Mouse (Mus musculus) forebrain, embryonic 12.5 days (tissue): ENCODE results near the gene Dlgap5. TPM values are rescaled to one million over a fixed set of nuclear protein-coding genes. Genes with fewer than 3 reads are reported as not detected.

Source experiments
- ATAC-seq: fragments of 200-750 bp; cut with Nextera tagmentation; 2 replicates; pipeline ENCODE4 v1.8.0; 2017; ENCODE audit warnings: moderate TSS enrichment; ENCODE audit not compliant: low FRiP score
- H3K27ac ChIP-seq: fragments of 300-500 bp; sonication (generic); 2 replicates; pipeline ENCODE4 v1.5.1; 2016; ENCODE audit warnings: mild to moderate bottlenecking
- H3K27me3 ChIP-seq: fragments of 300-500 bp; sonication (generic); 2 replicates; pipeline ENCODE4 v1.6.1; 2016; ENCODE audit warnings: mild to moderate bottlenecking
- H3K36me3 ChIP-seq: fragments of 300-500 bp; sonication (generic); replicated peaks from 2 replicates; pipeline ENCODE4 v1.6.1; 2016; ENCODE audit warnings: mild to moderate bottlenecking
- H3K4me1 ChIP-seq: fragments of 300-500 bp; sonication (generic); 2 replicates; pipeline ENCODE4 v1.6.1; 2016
- H3K4me2 ChIP-seq: fragments of 300-500 bp; sonication (generic); 2 replicates; pipeline ENCODE4 v1.6.1; 2016; ENCODE audit warnings: mild to moderate bottlenecking, moderate library complexity
- H3K4me3 ChIP-seq: fragments of 300-500 bp; sonication (generic); replicated peaks from 2 replicates; pipeline ENCODE4 v1.5.1; 2016; ENCODE audit warnings: mild to moderate bottlenecking
- H3K9ac ChIP-seq: fragments of 300-500 bp; sonication (generic); 2 replicates; pipeline ENCODE4 v1.6.1; 2016; ENCODE audit warnings: mild to moderate bottlenecking
- H3K9me3 ChIP-seq: fragments of 300-500 bp; sonication (generic); 2 replicates; pipeline ENCODE4 v1.6.1; 2016
- WGBS: fragments of 180-500 bp; shearing (Covaris S2); methylation state at CpG from one replicate; pipeline ENCODE4 v1.1.7; 2016; 5-methylcytosine and 5-hydroxymethylcytosine counted together
- polyA plus RNA-seq: library from polyadenylated mRNA; unstranded; fragments of >200 nt; fragmentation: Nextera tagmentation; extraction: Ambion mirVana; gene quantifications from 2 replicates; pipeline ENCODE4 v1.2.1, GENCODE M21; 2016

The Dlgap5 gene
- polyA plus RNA-seq, 1 experiment from 2014 or later: 63.6 TPM

DNA sequence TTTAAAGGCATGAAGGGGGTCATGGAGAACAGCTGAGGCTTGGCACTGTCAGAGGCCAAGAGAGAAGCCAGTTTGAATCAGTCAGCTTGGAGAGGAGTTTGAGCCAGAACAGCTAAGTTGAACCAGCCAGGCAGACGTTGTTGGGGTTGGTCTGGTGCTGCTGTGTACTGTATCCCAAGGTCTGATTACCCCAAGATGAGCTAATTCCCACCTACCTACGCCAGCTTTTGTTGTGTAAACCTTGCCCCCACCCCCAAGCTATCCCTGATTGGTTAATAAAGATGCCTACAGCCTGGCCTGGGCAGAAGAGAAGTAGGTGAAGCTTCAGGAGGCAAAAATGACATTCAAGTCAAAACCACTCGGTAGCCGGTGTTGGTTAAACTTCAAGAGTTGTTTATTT, 4.3 kb upstream of the Dlgap5 start:
- Histone ChIP-seq H3K4me2 (no peak overlapping the region), H3K4me1 (peaks cover 4% of the 10 kb centered on the region), H3K36me3 (no peaks in the 10 kb centered on the region), H3K27me3 (no peaks in the 10 kb centered on the region), H3K4me3 (no peak overlapping the region), H3K9ac (no peak overlapping the region), H3K9me3 (no peaks in the 10 kb centered on the region), H3K27ac (no peak overlapping the region)
- no peak for ATAC-seq
- WGBS: 69% methylated on average over 4 of the region's 4 CpGs

DNA sequence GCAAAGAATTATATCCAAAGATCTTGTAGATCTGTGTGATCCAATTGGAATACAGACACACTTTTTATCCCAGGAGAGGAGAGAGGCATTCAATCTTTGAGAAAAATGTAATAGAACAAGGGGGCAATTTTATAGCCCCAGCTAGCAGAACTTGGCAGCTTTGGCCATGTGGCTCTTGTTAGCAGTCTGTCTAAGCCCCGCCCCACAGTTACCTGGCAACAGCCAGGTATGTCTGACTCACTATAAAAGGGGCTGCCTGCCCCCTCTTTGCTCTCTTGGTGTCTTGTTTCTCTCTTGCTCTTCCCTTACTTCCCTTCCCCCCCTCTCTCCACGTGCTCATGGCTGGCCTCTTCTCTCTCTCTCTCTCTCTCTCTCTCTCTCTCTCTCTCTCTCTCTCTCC, 3.4 kb upstream of the Dlgap5 start:
- Histone ChIP-seq H3K27me3 (no peaks in the 10 kb centered on the region), H3K27ac (no peak overlapping the region)
- 88% methylated on average over 1 of the region's 2 CpGs for WGBS

GRCm38 (mm10) chr14:47419723-47420276, 1.6 kb upstream of the Dlgap5 start:
- Histone ChIP-seq H3K36me3 (peaks cover 14% of the 10 kb centered on the region), H3K9me3 (no peaks in the 10 kb centered on the region), H3K4me3 (no peak overlapping the region), H3K27me3 (no peaks in the 10 kb centered on the region), H3K9ac (no peak overlapping the region), H3K27ac (no peak overlapping the region), H3K4me1 (peaks cover 20% of the 10 kb centered on the region), H3K4me2 (no peak overlapping the region)
- no peak for ATAC-seq
- 94% methylated on average over 24 of the region's 24 CpGs for WGBS

More for the DNA sequence above, 3.4 kb upstream of the Dlgap5 start:
- no peaks in the 10 kb centered on the region for H3K9me3 ChIP-seq
- ATAC-seq: no peak
- H3K9ac ChIP-seq: no peak overlapping the region
- H3K4me2 ChIP-seq: no peak overlapping the region
- H3K4me1 ChIP-seq: peaks cover 11% of the 10 kb centered on the region
- H3K4me3 ChIP-seq: no peak overlapping the region
- H3K36me3 ChIP-seq: no peaks in the 10 kb centered on the region

GRCm38 (mm10) chr14:47419034-47419625, 923 bp upstream of the Dlgap5 start:
- H3K36me3 ChIP-seq: peaks cover 17% of the 10 kb centered on the region
- peaks cover 20% of the 10 kb centered on the region for H3K4me1 ChIP-seq
- no peak overlapping the region for H3K27ac ChIP-seq
- ATAC-seq: no peak
- no peak overlapping the region for H3K4me3 ChIP-seq
- no peak overlapping the region for H3K9ac ChIP-seq
- 86% methylated on average over 9 of the region's 9 CpGs for WGBS
- no peak overlapping the region for H3K4me2 ChIP-seq
- H3K27me3 ChIP-seq: no peaks in the 10 kb centered on the region
- no peaks in the 10 kb centered on the region for H3K9me3 ChIP-seq

DNA sequence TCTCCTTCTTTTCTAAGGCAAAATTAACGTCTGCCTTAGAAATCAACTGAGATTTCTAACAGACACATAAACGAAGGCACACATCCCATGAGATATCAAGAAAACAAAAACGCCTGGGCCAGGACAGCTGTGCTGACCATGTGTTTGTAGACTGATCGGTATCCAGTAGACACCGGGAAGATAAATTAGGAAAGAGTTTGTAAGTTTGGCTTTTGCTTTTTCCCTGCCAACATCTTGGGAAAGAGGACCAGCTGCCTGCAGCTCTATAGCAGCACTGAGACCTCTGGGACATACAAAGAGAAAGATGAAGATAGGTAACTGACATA, 422 bp upstream of the Dlgap5 start:
- Histone ChIP-seq H3K36me3 (peaks cover 22% of the 10 kb centered on the region), H3K27ac (0 out of 2 replicates have a peak overlapping the region, but pooled peaks have one; percentile 25), H3K4me2 (peak overlapping the region; percentile 80), H3K4me3 (peak overlapping the region; percentile 62), H3K27me3 (no peaks in the 10 kb centered on the region), H3K9me3 (no peaks in the 10 kb centered on the region), H3K9ac (0 out of 2 replicates have a peak overlapping the region, but pooled peaks have one; percentile 38), H3K4me1 (peaks cover 20% of the 10 kb centered on the region)
- no peak for ATAC-seq
- 55% methylated on average over 5 of the region's 5 CpGs for WGBS

DNA sequence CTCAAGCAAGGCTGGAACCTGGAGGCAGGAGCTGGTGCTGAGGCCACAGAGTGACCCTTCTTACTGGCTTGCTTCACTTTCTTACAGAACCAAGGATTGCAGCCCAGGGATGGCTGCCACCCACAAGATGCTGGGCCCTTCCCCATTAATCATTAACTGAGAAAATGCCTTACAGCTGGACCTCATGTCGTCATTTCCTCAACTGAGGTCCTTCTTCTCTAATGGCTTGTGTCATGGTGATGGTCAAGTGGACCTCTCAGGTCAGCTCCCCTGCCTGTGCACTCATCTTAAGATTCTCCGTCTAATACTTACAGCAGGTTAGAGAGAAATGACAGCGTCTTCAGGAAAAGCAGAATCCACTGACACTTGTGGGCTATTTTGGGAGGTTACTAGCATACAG, 861 bp downstream of the Dlgap5 start:
- H3K27ac ChIP-seq: no peak overlapping the region
- no peak for ATAC-seq
- no peaks in the 10 kb centered on the region for H3K27me3 ChIP-seq
- peaks cover 20% of the 10 kb centered on the region for H3K4me1 ChIP-seq
- H3K4me3 ChIP-seq: peak overlapping the region; percentile 62
- H3K4me2 ChIP-seq: peak overlapping the region; percentile 80
- peaks cover 29% of the 10 kb centered on the region for H3K36me3 ChIP-seq
- WGBS: 44% methylated on average over 3 of the region's 3 CpGs
- H3K9me3 ChIP-seq: no peaks in the 10 kb centered on the region
- H3K9ac ChIP-seq: peak overlapping the region; percentile 61

DNA sequence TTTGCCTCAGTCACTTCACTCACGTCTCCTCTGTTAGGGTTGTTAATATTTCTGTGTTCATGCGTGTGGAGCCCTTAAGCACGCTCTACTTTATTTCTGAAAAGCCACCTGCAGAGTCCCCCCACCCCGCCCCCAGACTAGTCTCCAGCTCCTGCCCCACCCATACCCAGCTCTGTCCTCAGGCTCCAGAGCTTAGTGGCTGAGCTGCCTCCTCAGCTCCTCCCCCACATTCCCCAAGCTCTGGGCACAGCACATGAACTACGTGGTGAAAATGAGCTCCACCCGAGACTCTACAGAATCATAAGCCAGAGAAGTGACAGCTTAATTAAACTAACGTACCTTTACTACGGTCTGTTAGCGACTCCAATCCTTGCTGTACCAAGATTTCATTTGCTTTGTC, 12.2 kb downstream of the Dlgap5 start:
- Histone ChIP-seq H3K4me2 (no peak overlapping the region), H3K4me1 (no peaks in the 10 kb centered on the region), H3K27ac (no peak overlapping the region), H3K9me3 (no peaks in the 10 kb centered on the region), H3K9ac (no peak overlapping the region), H3K36me3 (peaks cover 93% of the 10 kb centered on the region), H3K4me3 (no peak overlapping the region), H3K27me3 (no peaks in the 10 kb centered on the region)
- no peak for ATAC-seq
- whole genome bisulfite sequencing: 87% methylated on average over 9 of the region's 9 CpGs

- H3K4me2 ChIP-seq: no peak overlapping the region
- H3K4me3 ChIP-seq: no peak overlapping the region
- WGBS: 94% methylated on average over 8 of the region's 8 CpGs
- no peak overlapping the region for H3K9ac ChIP-seq
- no peak overlapping the region for H3K27ac ChIP-seq
- no peaks in the 10 kb centered on the region for H3K27me3 ChIP-seq
- ATAC-seq: no peak
- H3K4me1 ChIP-seq: no peaks in the 10 kb centered on the region
- no peaks in the 10 kb centered on the region for H3K9me3 ChIP-seq
- peaks cover 88% of the 10 kb centered on the region for H3K36me3 ChIP-seq
These were observed 15.5 kb downstream of the Dlgap5 start for GRCm38 (mm10) chr14:47402735-47403134.

DNA sequence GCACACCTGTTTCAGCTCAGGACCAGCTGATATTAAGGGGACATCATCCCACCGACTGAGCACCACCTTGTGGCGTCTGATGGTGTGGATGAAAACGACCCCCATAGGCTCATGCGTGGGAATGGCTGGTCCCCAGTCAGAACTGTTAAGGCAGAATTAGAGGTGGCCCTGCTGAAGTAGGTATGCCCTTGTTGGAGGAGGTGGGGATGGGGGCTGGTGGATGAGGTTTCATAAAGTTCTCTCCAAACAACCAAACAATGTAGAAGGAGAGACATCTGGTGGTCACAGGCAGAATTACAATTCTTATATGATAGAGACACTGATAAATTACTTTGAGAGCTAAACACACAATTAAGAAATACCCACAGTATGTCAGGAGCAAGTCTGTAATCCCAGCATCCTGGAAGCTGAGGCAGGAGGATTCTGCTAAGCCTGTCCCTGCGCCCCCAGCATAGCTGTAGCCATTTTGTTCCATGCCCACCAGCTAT, 22.0 kb downstream of the Dlgap5 start:
- no peak overlapping the region for H3K4me2 ChIP-seq
- 74% methylated on average over 5 of the region's 5 CpGs for WGBS
- H3K9me3 ChIP-seq: no peaks in the 10 kb centered on the region
- no peak overlapping the region for H3K4me3 ChIP-seq
- ATAC-seq: no peak
- no peak overlapping the region for H3K27ac ChIP-seq
- H3K4me1 ChIP-seq: no peaks in the 10 kb centered on the region
- no peaks in the 10 kb centered on the region for H3K27me3 ChIP-seq
- peaks cover 83% of the 10 kb centered on the region for H3K36me3 ChIP-seq
- no peak overlapping the region for H3K9ac ChIP-seq

DNA sequence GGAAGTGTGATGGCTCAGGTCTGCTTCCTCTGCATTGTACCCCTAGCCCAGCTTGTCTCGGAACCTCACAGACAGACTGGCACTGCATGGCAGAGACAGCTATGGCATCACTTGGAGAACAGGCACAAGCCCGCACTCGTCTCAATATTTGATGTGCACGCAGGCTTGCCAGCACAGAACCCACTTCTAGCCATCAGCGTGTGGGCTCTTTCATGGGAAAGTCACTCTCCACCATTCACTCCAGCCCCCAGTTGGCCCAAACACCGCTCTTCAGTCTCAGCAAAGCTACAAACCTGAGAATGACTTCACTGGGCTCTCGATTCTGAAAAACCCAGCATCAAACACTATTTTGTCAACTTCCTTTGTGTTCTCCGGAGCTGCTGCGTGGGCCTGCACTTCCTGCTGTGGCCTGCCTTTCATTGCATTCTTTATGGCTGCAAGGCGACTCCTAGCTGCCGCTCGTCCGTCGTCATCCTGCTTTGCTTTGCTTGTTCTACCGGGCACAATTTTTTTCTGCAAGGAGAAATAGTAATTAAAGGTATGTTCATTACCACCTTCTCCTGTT, 22.7 kb downstream of the Dlgap5 start:
- H3K4me2 ChIP-seq: no peak overlapping the region
- no peak overlapping the region for H3K27ac ChIP-seq
- H3K36me3 ChIP-seq: peaks cover 85% of the 10 kb centered on the region
- no peaks in the 10 kb centered on the region for H3K4me1 ChIP-seq
- no peak overlapping the region for H3K9ac ChIP-seq
- no peaks in the 10 kb centered on the region for H3K9me3 ChIP-seq
- no peaks in the 10 kb centered on the region for H3K27me3 ChIP-seq
- no peak overlapping the region for H3K4me3 ChIP-seq
- ATAC-seq: no peak
- WGBS: 72% methylated on average over 15 of the region's 15 CpGs

GRCm38 (mm10) chr14:47395007-47395406, 23.2 kb downstream of the Dlgap5 start:
- ATAC-seq: no peak
- WGBS: 95% methylated on average over 6 of the region's 6 CpGs
- peaks cover 88% of the 10 kb centered on the region for H3K36me3 ChIP-seq
- no peaks in the 10 kb centered on the region for H3K27me3 ChIP-seq
- no peak overlapping the region for H3K4me2 ChIP-seq
- no peak overlapping the region for H3K9ac ChIP-seq
- H3K4me3 ChIP-seq: no peak overlapping the region
- H3K4me1 ChIP-seq: no peaks in the 10 kb centered on the region
- no peak overlapping the region for H3K27ac ChIP-seq
- no peaks in the 10 kb centered on the region for H3K9me3 ChIP-seq

DNA sequence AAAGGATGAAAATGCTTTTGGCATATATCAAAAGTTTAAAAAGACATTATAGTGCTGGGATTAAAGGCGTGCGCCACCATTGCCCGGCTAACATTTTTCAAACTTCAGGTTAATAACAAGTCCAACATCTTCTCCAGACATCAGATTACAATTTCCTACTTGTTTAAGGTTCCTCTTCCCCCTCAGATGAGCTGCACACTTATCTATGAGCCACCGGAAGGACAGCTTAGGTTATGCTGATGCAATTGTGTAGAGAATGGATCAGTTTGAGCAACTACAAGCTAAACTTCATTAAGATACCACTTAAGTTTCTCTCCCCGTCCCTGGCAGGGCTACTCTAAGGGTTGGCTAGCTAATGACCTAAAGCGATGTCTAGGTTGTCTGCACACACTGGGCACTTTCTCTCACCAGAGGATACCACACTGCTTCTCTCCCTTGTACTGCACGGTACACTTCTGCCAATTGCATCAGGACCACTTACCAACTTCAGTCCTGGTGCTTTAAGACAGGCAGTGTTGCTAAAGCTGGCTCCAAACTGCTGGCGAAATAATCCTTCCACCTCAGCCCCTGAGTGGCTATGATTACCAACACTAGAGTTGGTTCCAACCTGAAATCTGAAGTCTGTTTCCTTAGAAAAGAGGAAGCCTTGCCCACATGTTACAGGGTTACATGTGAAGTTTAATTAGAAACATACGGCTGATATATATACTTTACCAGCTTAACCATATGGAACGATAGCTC, 24.7 kb downstream of the Dlgap5 start:
- no peaks in the 10 kb centered on the region for H3K4me1 ChIP-seq
- no peak overlapping the region for H3K4me2 ChIP-seq
- peaks cover 89% of the 10 kb centered on the region for H3K36me3 ChIP-seq
- 96% methylated on average over 10 of the region's 10 CpGs for WGBS
- no peaks in the 10 kb centered on the region for H3K27me3 ChIP-seq
- no peak overlapping the region for H3K27ac ChIP-seq
- no peak overlapping the region for H3K4me3 ChIP-seq
- no peak overlapping the region for H3K9ac ChIP-seq
- no peaks in the 10 kb centered on the region for H3K9me3 ChIP-seq
- ATAC-seq: no peak
